Mouse (Mus musculus): ENCODE measurements at regions not wholly inside any gene's neighbourhood (a gene's known extent, or its start where the extent isn't known, plus 50 kb on each side); places are given as distances from the start of the nearest gene placed in this dataset.

GRCm38 (mm10) chr14:89806825-89807224, 1335.6 kb upstream of the Pcdh20 start:
- TF ChIP-seq FOSL1 (IDR thresholded peaks at IDR 0.05; ENCODE audit: insufficient read depth, low read length, poor library complexity, severe bottlenecking) (no peak), CTCF (IDR thresholded peaks at IDR 0.05; ENCODE audit: control insufficient read depth, insufficient read depth, insufficient read length) (no peak)

Data from C2C12 (cell line).